Mouse (Mus musculus) liver, embryonic 14.5 days (tissue): ENCODE measurements around the gene Arhgap17. TPM values are rescaled to one million over a fixed set of nuclear protein-coding genes. Genes with fewer than 3 reads are reported as not detected.

Experiments used
- ATAC-seq: fragments of 200-750 bp; cut with Nextera tagmentation; 2 replicates; pipeline ENCODE4 v1.8.0; 2017; ENCODE audit warnings: moderate number of reproducible peaks, mild to moderate bottlenecking, moderate library complexity; ENCODE audit not compliant: insufficient read depth
- DNase-seq, 3 experiments: peaks; one replicate each; pipeline ENCODE4 v3.0.0-alpha.2; 2012 to 2013; ENCODE audit warnings: low read depth in 3 of 3, low spot score in 3 of 3
- H3K27ac ChIP-seq: fragments of 300-500 bp; sonication (generic); 2 replicates; pipeline ENCODE4 v1.5.1; 2014; ENCODE audit warnings: moderate library complexity, mild to moderate bottlenecking, control low read depth, inconsistent platforms
- H3K27me3 ChIP-seq: fragments of 300-500 bp; sonication (generic); 2 replicates; pipeline ENCODE4 v1.6.1; 2014; ENCODE audit warnings: mild to moderate bottlenecking, low read length, moderate library complexity; ENCODE audit not compliant: control insufficient read depth, insufficient read depth
- H3K36me3 ChIP-seq: fragments of 300-500 bp; sonication (generic); replicated peaks from 2 replicates; pipeline ENCODE4 v1.6.1; 2014; ENCODE audit warnings: low read depth; ENCODE audit not compliant: control insufficient read depth, insufficient read depth
- H3K4me1 ChIP-seq, 2 experiments: fragments of 200-500 bp in 1 of 2; fragments of 300-500 bp in 1 of 2; sonication (generic) in 1 of 2; replicated peaks; 2 replicates each; pipeline ENCODE4 v1.6.1; 2012 to 2014; ENCODE audit warnings: antibody characterized with exemption in 1 of 2, inconsistent platforms in 1 of 2, low read length in 1 of 2; ENCODE audit not compliant: control insufficient read depth in 2 of 2, insufficient read depth in 2 of 2
- H3K4me2 ChIP-seq: fragments of 300-500 bp; sonication (generic); 2 replicates; pipeline ENCODE4 v1.6.1; 2014; ENCODE audit warnings: low read depth, mild to moderate bottlenecking, control low read depth, moderate library complexity
- H3K4me3 ChIP-seq, 2 experiments: fragments of 200-500 bp in 1 of 2; fragments of 300-500 bp in 1 of 2; sonication (generic) in 1 of 2; 2 replicates each; pipeline ENCODE4 v1.5.1; 2012 to 2014; ENCODE audit warnings: low read depth in 2 of 2, low read length in 2 of 2, mild to moderate bottlenecking in 2 of 2, control low read depth in 1 of 2, inconsistent platforms in 1 of 2, moderate library complexity in 1 of 2; ENCODE audit not compliant: insufficient read depth in 1 of 2
- H3K9ac ChIP-seq: fragments of 300-500 bp; sonication (generic); replicated peaks from 2 replicates; pipeline ENCODE4 v1.6.1; 2014; ENCODE audit warnings: mild to moderate bottlenecking, control low read depth, moderate library complexity
- H3K9me3 ChIP-seq: fragments of 300-500 bp; sonication (generic); 2 replicates; pipeline ENCODE4 v1.6.1; 2016; ENCODE audit warnings: low read length, mixed read lengths; ENCODE audit not compliant: control insufficient read depth
- CTCF ChIP-seq: IDR thresholded peaks from 2 replicates; pipeline ENCODE4 v1.5.1; 2016; ENCODE audit warnings: antibody characterized with exemption, low read depth, control low read depth
- EP300 ChIP-seq: IDR thresholded peaks from 2 replicates; pipeline ENCODE4 v1.6.1; 2016; ENCODE audit warnings: antibody characterized with exemption, low read depth
- WGBS: fragments of 180-500 bp; shearing (Covaris S2); extraction: QIAGEN DNeasy Blood & Tissue Kit; methylation state at CpG from one replicate; pipeline ENCODE4 v1.1.7; 2014; ENCODE audit not compliant: insufficient replicate concordance; 5-methylcytosine and 5-hydroxymethylcytosine counted together
- polyA plus RNA-seq, 2 experiments: library from polyadenylated mRNA; depleted of rRNA in 1 of 2; stranded (reverse) in 1 of 2; unstranded in 1 of 2; fragments of >200 nt; fragmentation: Nextera tagmentation in 1 of 2; extraction: Ambion mirVana in 1 of 2; gene quantifications; 2 replicates each; pipeline versions ENCODE4 v1.2.1 to v1.2.3; 2012 to 2014

The Arhgap17 gene
- polyA plus RNA-seq, 2 experiments: 10.2 to 10.9 TPM

GRCm38 (mm10) chr7:123362806-123363205 lies 6.9 kb downstream of the Arhgap17 start:
- Histone ChIP-seq H3K36me3 (no peaks in the 10 kb centered on the region; the same call in none of the 2 replicates), H3K9me3 (no peaks in the 10 kb centered on the region), H3K27me3 (no peaks in the 10 kb centered on the region), H3K4me2 (no peak overlapping the region), H3K4me3 (no peak overlapping the region), H3K27ac (no peak overlapping the region), H3K4me1 (peaks cover 34 to 46% of the 10 kb centered on the region in 2 experiments), H3K9ac (no peak overlapping the region)
- no peak for TF ChIP-seq CTCF
- TF ChIP-seq EP300: no peak
- no peak for DNase-seq
- WGBS: 69% methylated on average over 3 of the region's 3 CpGs
- ATAC-seq: no peak

GRCm38 (mm10) chr7:123361229-123361980 lies 8.3 kb downstream of the Arhgap17 start:
- Histone ChIP-seq H3K36me3 (no peaks in the 10 kb centered on the region; the same call in none of the 2 replicates), H3K4me3 (no peak overlapping the region), H3K4me1 (peaks cover 38 to 47% of the 10 kb centered on the region in 2 experiments), H3K9ac (no peak overlapping the region), H3K9me3 (no peaks in the 10 kb centered on the region), H3K27me3 (no peaks in the 10 kb centered on the region), H3K27ac (no peak overlapping the region), H3K4me2 (no peak overlapping the region)
- DNase-seq: no peak
- WGBS: 79% methylated on average over 7 of the region's 7 CpGs
- no peak for ATAC-seq
- no peak for TF ChIP-seq EP300
- TF ChIP-seq CTCF: no peak

GRCm38 (mm10) chr7:123360185-123360584 lies 9.5 kb downstream of the Arhgap17 start:
- H3K9ac ChIP-seq: no peak overlapping the region
- no peak for DNase-seq
- H3K4me3 ChIP-seq: no peak overlapping the region
- no peak for ATAC-seq
- H3K9me3 ChIP-seq: no peaks in the 10 kb centered on the region
- H3K36me3 ChIP-seq: no peaks in the 10 kb centered on the region; the same call in none of the 2 replicates
- TF ChIP-seq CTCF (no peak), EP300 (no peak)
- 74% methylated on average over 5 of the region's 5 CpGs for WGBS
- no peak overlapping the region for H3K4me2 ChIP-seq
- H3K27ac ChIP-seq: no peak overlapping the region
- H3K27me3 ChIP-seq: no peaks in the 10 kb centered on the region
- H3K4me1 ChIP-seq: peaks cover 36 to 47% of the 10 kb centered on the region in 2 experiments

- Histone ChIP-seq H3K9ac (no peak overlapping the region), H3K27me3 (no peaks in the 10 kb centered on the region), H3K4me1 (peaks cover 45 to 50% of the 10 kb centered on the region in 2 experiments), H3K4me3 (no peak overlapping the region), H3K9me3 (no peaks in the 10 kb centered on the region), H3K4me2 (no peak overlapping the region), H3K27ac (no peak overlapping the region), H3K36me3 (no peaks in the 10 kb centered on the region; the same call in none of the 2 replicates)
- no peak for ATAC-seq
- no peak for TF ChIP-seq EP300
- no peak for TF ChIP-seq CTCF
- WGBS: 87% methylated on average over 7 of the region's 7 CpGs
- no peak for DNase-seq
Observed at GRCm38 (mm10) chr7:123359101-123359500, 10.6 kb downstream of the Arhgap17 start.

- WGBS: 66% methylated on average over 3 of the region's 3 CpGs
- Histone ChIP-seq H3K36me3 (no peaks in the 10 kb centered on the region; the same call in 1 of the 2 replicates), H3K9ac (no peak overlapping the region), H3K9me3 (no peaks in the 10 kb centered on the region), H3K27ac (peak overlapping the region; percentile 29), H3K4me2 (no peak overlapping the region), H3K4me3 (no peak overlapping the region), H3K4me1 (peaks cover 68 to 69% of the 10 kb centered on the region in 2 experiments), H3K27me3 (no peaks in the 10 kb centered on the region)
- no peak for ATAC-seq
- no peak for DNase-seq
- no peak for TF ChIP-seq CTCF
- TF ChIP-seq EP300: no peak
Observed at GRCm38 (mm10) chr7:123356158-123356557, 13.6 kb downstream of the Arhgap17 start.
